Comparison of ENCODE assay signal across 9 mouse cellular contexts in genomic region chr10:77900903-77901818, GRCm38 (mm10). TPM values are rescaled to one million over a fixed set of nuclear protein-coding genes. Genes with fewer than 3 reads are reported as not detected.
DNase-seq lines count a peak whose midpoint lies in the region; ATAC-seq lines count a peak whose summit lies in the region.
"Had no signal": no experiment of that assay in that cellular context is flagged by ENCODE, and none has a peak within 500 bp of the region (broad histone marks: within the 10 kb centered on the region; RNA-seq: fewer than 3 reads in every experiment).

No protein-coding gene starts in this region.

- H3K27me3 ChIP-seq in kidney, embryonic 15.5 days: 0 out of 2 replicates have a peak, but pooled peaks cover 6% of the 10 kb centered on the region
- no peaks in the 10 kb centered on the region for H3K27me3 ChIP-seq in embryonic facial prominence, embryonic 14.5 days (replicated peaks; ENCODE audit: control insufficient read depth, insufficient read depth, low read length)
- no peaks in the 10 kb centered on the region for H3K27me3 ChIP-seq in hindbrain, embryonic 15.5 days
- no peaks in the 10 kb centered on the region for H3K27me3 ChIP-seq in midbrain, embryonic 16.5 days (ENCODE audit: control insufficient read depth, insufficient read depth, low read depth, low read length)

- DNase-seq in kidney, postnatal 14 days: no peak
- no peak for DNase-seq in embryonic facial prominence, embryonic 14.5 days (ENCODE audit: low spot score)
- DNase-seq in frontal cortex, postnatal 25 days (ENCODE audit: low spot score in 2 of 2): no peak
- no peak for DNase-seq in embryo, embryonic 11 days
- DNase-seq in cerebellum, postnatal 4 days (ENCODE audit: low spot score in 2 of 2): no peak

- H3K36me3 ChIP-seq in kidney, embryonic 15.5 days: no peaks in the 10 kb centered on the region
- H3K36me3 ChIP-seq in embryonic facial prominence, embryonic 14.5 days (ENCODE audit: control insufficient read depth, insufficient read depth, low read length): no peaks in the 10 kb centered on the region
- no peaks in the 10 kb centered on the region for H3K36me3 ChIP-seq in hindbrain, embryonic 15.5 days
- peaks cover 6% of the 10 kb centered on the region; the same call in 1 of the 2 replicates for H3K36me3 ChIP-seq in midbrain, embryonic 16.5 days (ENCODE audit: control insufficient read depth, insufficient read depth, low read length)

- H3K27ac ChIP-seq in kidney, embryonic 15.5 days: no peak overlapping the region
- no peak overlapping the region for H3K27ac ChIP-seq in embryonic facial prominence, embryonic 14.5 days (replicated peaks; ENCODE audit: low read depth, low read length)
- H3K27ac ChIP-seq in hindbrain, embryonic 15.5 days (replicated peaks): peak overlapping the region; percentile 75; the same call in 1 of the 2 replicates
- no peak overlapping the region; the same call in 1 of the 2 replicates for H3K27ac ChIP-seq in midbrain, embryonic 16.5 days (ENCODE audit: low read length)

- ATAC-seq in kidney, embryonic 15.5 days (replicated peaks; ENCODE audit: low FRiP score): no peak
- ATAC-seq in embryonic facial prominence, embryonic 14.5 days (ENCODE audit: low read depth): no peak
- ATAC-seq in hindbrain, embryonic 15.5 days (ENCODE audit: low FRiP score, low read depth): no peak
- no peak for ATAC-seq in midbrain, embryonic 16.5 days

- WGBS in kidney, embryonic 15.5 days: 82% methylated on average over 27 of the region's 27 CpGs
- WGBS in embryonic facial prominence, embryonic 14.5 days: 83% methylated on average over 27 of the region's 27 CpGs
- 80% methylated on average over 27 of the region's 27 CpGs for WGBS in hindbrain, embryonic 15.5 days
- WGBS in midbrain, embryonic 16.5 days: 85% methylated on average over 27 of the region's 27 CpGs

- H3K9me3 ChIP-seq in kidney, embryonic 15.5 days (replicated peaks): no peaks in the 10 kb centered on the region
- no peaks in the 10 kb centered on the region for H3K9me3 ChIP-seq in embryonic facial prominence, embryonic 14.5 days (ENCODE audit: control insufficient read depth, low read length)
- H3K9me3 ChIP-seq in hindbrain, embryonic 15.5 days: no peaks in the 10 kb centered on the region
- no peaks in the 10 kb centered on the region for H3K9me3 ChIP-seq in midbrain, embryonic 16.5 days (replicated peaks; ENCODE audit: control insufficient read depth, low read length, poor library complexity, severe bottlenecking)

- H3K4me2 ChIP-seq in kidney, embryonic 15.5 days: peak overlapping the region; percentile 80
- H3K4me2 ChIP-seq in embryonic facial prominence, embryonic 14.5 days (ENCODE audit: low read depth, low read length): peak overlapping the region; percentile 85
- peak overlapping the region; percentile 68 for H3K4me2 ChIP-seq in hindbrain, embryonic 15.5 days
- H3K4me2 ChIP-seq in midbrain, embryonic 16.5 days (ENCODE audit: low read length): peak overlapping the region; percentile 74

- H3K4me1 ChIP-seq in kidney, embryonic 15.5 days: peaks cover 13% of the 10 kb centered on the region
- peaks cover 7% of the 10 kb centered on the region; the same call in 1 of the 2 replicates for H3K4me1 ChIP-seq in embryonic facial prominence, embryonic 14.5 days (ENCODE audit: control insufficient read depth, insufficient read depth, low read length)
- peaks cover 31% of the 10 kb centered on the region for H3K4me1 ChIP-seq in hindbrain, embryonic 15.5 days (replicated peaks)
- peaks cover 21% of the 10 kb centered on the region for H3K4me1 ChIP-seq in midbrain, embryonic 16.5 days (ENCODE audit: control insufficient read depth, insufficient read depth, low read length)

- H3K9ac ChIP-seq in kidney, embryonic 15.5 days: peak overlapping the region; percentile 61
- H3K9ac ChIP-seq in embryonic facial prominence, embryonic 14.5 days (ENCODE audit: low read depth, low read length): peak overlapping the region; percentile 71; the same call in 1 of the 2 replicates
- H3K9ac ChIP-seq in hindbrain, embryonic 15.5 days: peak overlapping the region; percentile 63; the same call in 1 of the 2 replicates
- peak overlapping the region; percentile 86 for H3K9ac ChIP-seq in midbrain, embryonic 16.5 days (ENCODE audit: low read depth, low read length)

- H3K4me3 ChIP-seq in kidney, embryonic 15.5 days (replicated peaks): peak overlapping the region; percentile 68
- peak overlapping the region; percentile 62 for H3K4me3 ChIP-seq in embryonic facial prominence, embryonic 14.5 days (ENCODE audit: low read depth, low read length)
- H3K4me3 ChIP-seq in hindbrain, embryonic 15.5 days: peak overlapping the region; percentile 59
- H3K4me3 ChIP-seq in midbrain, embryonic 16.5 days (ENCODE audit: low read depth, low read length): peak overlapping the region; percentile 73

RNA-seq across cellular contexts. Expression of gene Lrrc3, which starts 1.2 kb away (rescaled TPM):
- 3.8 and 4.8 TPM in 2 replicates for polyA plus RNA-seq in kidney, embryonic 15.5 days (2015; fragmentation: Nextera tagmentation; extraction: Ambion mirVana)
- polyA plus RNA-seq in embryonic facial prominence, embryonic 14.5 days (2014; fragmentation: Nextera tagmentation; extraction: Ambion mirVana): 3.7 and 4.2 TPM in 2 replicates
- polyA plus RNA-seq in hindbrain, embryonic 15.5 days (2015; fragmentation: Nextera tagmentation; extraction: Ambion mirVana): 21.4 and 23.9 TPM in 2 replicates
- polyA plus RNA-seq in midbrain, embryonic 16.5 days (2015; fragmentation: Nextera tagmentation; extraction: Ambion mirVana): 25.4 and 28.7 TPM in 2 replicates

RNA-seq across cellular contexts. Expression of gene Gm3285, which starts 39.4 kb away (rescaled TPM):
- not detected in 2 replicates for polyA plus RNA-seq in kidney, embryonic 15.5 days (2015; fragmentation: Nextera tagmentation; extraction: Ambion mirVana)
- polyA plus RNA-seq in embryonic facial prominence, embryonic 14.5 days (2014; fragmentation: Nextera tagmentation; extraction: Ambion mirVana): 0.28 TPM in 1 of 2 replicates, not detected in the other
- polyA plus RNA-seq in hindbrain, embryonic 15.5 days (2015; fragmentation: Nextera tagmentation; extraction: Ambion mirVana): not detected in 2 replicates
- polyA plus RNA-seq in midbrain, embryonic 16.5 days (2015; fragmentation: Nextera tagmentation; extraction: Ambion mirVana): not detected in 2 replicates
- polyA plus RNA-seq: urinary bladder, adult 2 months had no signal

RNA-seq across cellular contexts. Expression of gene Gm10318, which starts 48.5 kb away (rescaled TPM):
- not detected in 2 replicates for polyA plus RNA-seq in kidney, embryonic 15.5 days (2015; fragmentation: Nextera tagmentation; extraction: Ambion mirVana)
- 0.33 TPM in 1 of 2 replicates, not detected in the other for polyA plus RNA-seq in embryonic facial prominence, embryonic 14.5 days (2014; fragmentation: Nextera tagmentation; extraction: Ambion mirVana)
- not detected in 2 replicates for polyA plus RNA-seq in hindbrain, embryonic 15.5 days (2015; fragmentation: Nextera tagmentation; extraction: Ambion mirVana)
- polyA plus RNA-seq in midbrain, embryonic 16.5 days (2015; fragmentation: Nextera tagmentation; extraction: Ambion mirVana): not detected in 2 replicates
- polyA plus RNA-seq: urinary bladder, adult 2 months had no signal

RNA-seq across cellular contexts. Expression of gene Gm36176, which starts 54.6 kb away (rescaled TPM):
- polyA plus RNA-seq in kidney, embryonic 15.5 days (2015; fragmentation: Nextera tagmentation; extraction: Ambion mirVana): not detected in 2 replicates
- not detected in 2 replicates for polyA plus RNA-seq in embryonic facial prominence, embryonic 14.5 days (2014; fragmentation: Nextera tagmentation; extraction: Ambion mirVana)
- not detected in 2 replicates for polyA plus RNA-seq in hindbrain, embryonic 15.5 days (2015; fragmentation: Nextera tagmentation; extraction: Ambion mirVana)
- polyA plus RNA-seq in midbrain, embryonic 16.5 days (2015; fragmentation: Nextera tagmentation; extraction: Ambion mirVana): not detected in 2 replicates
- polyA plus RNA-seq: urinary bladder, adult 2 months had no signal
